Mouse (Mus musculus): Measurements from ENCODE around the gene Mypn.

GRCm38 (mm10) chr10:63155668-63156350 is 47.9 kb downstream of the Mypn start:
- TF ChIP-seq GATA1 (IDR thresholded peaks at IDR 0.05; ENCODE audit: borderline replicate concordance, low read length) (no peak), FLI1 (IDR thresholded peaks at IDR 0.05; ENCODE audit: low read length) (no peak)

Measured in megakaryocyte, embryonic 14.5 days (primary cell).